Mouse (Mus musculus): Measurements from ENCODE around the gene Lgals3bp.

DNA sequence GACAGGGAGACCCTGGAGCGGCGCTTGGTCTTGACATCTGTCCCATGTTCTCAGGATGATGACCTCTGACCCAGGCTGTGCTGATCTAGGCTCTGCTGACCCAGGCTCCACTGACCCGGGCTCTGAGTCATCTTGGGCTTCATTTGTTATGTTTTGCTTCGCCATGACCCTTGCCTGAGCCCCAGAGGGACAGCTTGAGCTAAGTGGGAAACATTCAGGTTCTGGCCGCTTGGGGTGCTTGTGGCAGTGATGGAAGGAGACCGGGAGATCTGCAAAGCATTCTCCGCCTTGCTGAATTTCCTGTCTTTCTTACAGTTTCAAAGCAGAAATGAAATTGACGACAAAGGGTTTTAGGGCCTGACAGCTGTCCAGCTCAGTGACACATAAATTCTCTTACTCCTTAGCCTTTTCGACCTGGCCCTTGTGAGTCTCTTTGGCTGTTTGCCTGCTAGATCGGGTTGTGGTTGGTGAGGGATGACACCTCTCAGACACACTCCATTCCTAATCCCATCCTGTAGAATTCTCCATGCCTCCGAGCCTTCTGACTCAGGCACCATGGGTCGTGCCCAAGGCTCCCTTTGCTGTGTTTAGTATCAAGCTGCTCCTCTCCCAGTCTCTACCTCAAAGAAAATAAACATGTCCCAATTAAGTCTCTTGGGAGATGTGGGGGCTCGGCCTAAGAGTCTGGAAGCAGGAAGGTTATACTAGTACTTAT, 22.9 kb upstream of the Lgals3bp start:
- TF ChIP-seq CTCF (IDR thresholded peaks at IDR 0.05; ENCODE audit: low read depth, low read length), result no peak
- TF ChIP-seq POLR2A (IDR thresholded peaks at IDR 0.05; ENCODE audit: insufficient read depth, low read length), result no peak

Data from ES-Bruce4 (cell line).